Mouse (Mus musculus): ENCODE measurements around the gene Pakap.

The Pakap gene

DNA sequence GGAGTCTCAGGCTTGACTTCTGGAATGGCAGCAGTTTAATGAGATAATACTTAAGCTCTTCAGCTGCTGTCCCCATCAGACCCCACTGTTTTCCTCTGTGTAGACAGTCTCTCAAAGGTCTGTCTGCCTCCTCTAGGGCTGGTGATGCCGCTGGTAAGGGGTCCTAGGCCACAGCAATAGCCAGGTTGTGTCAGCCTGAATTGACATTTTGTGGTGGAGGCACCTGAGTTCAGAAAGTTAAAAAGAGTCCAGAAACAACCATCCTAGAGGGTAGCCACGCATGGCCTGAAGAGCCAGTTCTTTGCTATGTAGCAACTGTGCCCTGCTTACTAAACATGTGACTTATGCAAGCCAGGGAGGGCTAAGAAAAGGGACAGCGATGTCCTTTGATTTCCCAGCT lies 279.7 kb downstream of the Pakap start:
- no peak for DNase-seq

DNA sequence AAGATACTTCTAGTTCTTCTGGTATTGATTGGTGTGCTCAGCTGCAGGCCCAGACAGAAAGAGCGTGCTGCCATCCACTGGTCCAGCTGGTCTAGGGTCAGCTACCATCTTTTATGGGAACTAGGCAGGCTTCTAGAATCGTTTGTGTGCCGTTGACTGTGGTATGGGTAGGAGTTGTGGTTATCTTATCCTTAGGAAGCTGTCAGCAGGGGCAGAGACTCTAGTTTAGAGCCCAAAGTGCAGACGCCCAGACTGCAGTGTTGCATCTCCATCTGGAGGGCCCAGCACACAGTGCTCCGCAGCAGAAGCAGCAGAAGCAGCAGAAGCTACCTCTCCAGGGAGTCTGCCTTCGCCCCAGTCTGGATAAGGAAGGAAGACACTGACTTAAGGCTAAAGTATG lies 281.5 kb downstream of the Pakap start:
- no peak for DNase-seq

DNA sequence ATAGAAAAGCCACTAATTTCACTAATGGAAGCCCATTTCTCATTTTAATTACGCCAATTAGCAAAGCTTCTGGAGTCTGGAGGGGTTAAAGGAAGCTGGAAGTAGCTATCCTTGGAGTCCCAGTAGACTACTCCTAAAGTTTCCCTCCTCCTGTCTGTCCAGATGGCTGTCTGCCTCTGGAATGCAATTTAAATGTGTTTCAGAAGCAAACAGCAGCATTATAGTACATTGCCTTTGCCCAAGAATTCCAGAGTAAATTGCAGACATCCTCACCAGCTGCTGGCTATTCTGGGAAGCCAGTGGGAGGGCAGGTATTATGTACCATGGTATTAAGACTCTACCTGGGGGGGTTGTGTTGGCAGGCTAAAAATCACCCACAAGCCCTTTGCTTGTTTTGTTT lies 283.8 kb downstream of the Pakap start:
- DNase-seq = no peak

DNA sequence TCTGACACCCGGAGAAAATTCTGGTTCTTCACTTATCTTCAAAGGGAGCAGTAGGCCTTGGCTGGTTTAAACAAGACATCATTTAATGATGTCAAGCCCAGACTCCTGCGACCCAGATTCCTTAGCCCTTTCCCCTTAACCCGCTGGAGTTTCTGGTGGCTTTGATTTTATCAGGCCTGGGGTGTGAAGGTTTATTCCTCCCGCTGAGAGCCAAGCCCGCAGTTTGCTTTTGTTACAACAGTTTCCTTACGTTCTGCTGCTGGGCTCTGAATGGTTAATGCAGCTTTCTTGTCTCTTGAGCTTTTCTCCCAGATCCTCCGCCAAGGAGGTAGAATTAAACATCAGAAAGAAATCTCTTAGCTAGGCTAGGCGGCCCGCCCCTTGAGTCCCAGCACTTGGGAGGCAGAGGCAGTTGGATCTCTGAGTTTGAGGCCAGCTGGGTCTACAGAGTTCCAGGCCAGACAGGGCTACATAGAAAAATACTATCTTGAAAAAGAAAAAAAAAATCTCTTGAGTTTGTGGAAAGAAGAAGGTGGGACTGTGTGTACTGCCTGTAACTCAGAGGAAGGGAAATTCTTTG lies 284.6 kb downstream of the Pakap start:
- no peak for DNase-seq

DNA sequence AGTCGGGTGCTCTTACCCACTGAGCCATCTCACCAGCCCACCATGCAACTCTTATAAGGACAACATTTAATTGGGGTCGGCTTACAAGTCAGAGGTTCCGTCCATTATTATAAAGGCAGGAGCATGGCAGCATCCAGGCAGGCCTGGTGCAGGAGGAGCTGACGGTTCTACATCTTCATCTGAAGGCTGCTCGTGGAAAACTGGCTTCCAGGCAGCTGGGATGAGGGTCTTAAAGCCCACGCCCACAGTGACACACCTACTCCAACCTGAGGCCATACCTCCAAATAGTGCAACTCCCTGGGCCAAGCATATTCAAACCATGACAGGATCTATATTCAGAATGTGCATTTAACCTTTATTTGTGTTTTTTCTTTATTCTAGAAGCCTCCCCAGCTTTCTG lies 286.2 kb downstream of the Pakap start:
- DNase-seq = no peak

DNA sequence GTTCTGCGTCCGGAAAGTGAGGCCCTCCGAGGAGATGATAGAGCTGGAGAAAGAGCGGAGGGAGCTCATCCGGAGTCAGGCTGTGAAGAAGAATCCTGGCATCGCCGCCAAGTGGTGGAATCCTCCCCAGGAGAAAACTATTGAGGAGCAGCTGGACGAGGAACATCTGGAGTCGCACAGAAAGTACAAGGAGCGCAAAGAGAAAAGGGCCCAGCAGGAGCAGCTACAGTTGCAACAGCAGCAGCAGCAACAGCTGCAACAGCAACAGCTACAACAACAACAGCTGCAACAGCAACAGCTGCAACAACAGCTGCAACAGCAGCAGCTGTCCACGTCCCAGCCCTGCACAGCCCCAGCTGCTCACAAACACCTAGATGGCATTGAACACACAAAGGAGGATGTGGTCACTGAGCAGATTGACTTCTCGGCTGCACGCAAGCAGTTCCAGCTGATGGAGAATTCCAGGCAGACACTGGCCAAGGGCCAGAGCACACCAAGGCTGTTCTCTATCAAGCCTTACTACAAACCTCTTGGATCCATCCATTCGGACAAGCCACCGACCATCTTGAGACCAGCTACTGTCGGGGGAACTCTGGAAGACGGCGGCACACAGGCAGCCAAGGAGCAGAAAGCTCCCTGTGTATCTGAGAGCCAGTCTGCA lies 287.4 kb downstream of the Pakap start:
- no peak for DNase-seq

DNA sequence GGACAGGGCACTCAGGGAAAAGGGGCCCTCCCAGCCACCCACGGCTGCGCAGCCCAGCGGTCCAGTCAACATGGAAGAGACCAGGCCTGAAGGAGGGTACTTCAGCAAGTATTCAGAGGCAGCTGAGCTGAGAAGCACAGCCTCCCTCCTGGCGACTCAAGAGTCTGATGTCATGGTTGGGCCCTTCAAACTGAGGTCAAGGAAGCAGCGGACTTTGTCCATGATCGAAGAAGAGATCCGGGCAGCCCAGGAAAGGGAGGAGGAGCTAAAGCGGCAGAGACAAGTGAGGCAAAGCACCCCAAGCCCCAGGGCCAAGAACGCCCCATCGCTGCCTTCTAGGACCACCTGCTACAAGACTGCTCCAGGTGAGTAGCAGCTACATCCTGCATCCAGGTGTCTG lies 288.7 kb downstream of the Pakap start:
- DNase-seq = no peak

DNA sequence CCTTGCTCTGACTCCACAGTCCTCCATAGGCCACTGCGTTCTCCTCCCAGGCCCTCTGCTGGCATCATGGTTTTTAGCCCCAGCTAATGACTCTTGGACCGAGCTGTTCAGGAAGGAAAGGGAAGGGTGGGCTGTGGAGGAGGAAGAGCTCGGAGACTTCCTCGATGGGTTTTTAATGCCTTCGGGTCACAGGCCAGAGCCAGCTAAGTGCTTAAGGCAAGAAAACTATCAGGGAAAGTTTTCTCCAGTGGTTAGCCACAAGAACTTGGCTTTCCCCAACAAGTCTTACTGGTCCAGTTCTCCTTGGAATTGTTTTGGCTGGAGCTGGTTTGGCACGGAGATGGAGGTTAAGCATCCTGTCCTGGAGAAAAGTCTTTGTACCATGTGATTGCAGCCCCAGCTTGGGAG lies 292.2 kb downstream of the Pakap start:
- DNase-seq = no peak

DNA sequence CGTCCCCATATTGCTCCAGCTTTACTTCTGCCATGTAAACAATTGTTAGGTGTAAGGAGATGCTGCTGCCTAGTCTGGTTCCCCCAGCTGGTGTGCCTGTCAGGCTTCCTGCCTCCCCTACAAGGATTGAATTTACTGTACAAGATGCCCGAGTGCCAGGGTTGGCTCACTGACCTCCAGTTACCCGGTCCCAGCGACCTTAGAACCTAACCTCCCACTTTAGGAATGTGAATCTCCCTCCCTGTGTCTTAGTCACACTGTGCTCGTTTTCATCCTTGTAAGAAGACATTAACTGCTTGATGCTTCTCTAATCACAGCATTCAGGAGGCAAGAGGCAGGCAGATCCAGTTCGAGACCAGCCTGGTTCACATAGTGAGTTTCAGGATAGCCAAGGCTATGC lies 293.2 kb downstream of the Pakap start:
- no peak for DNase-seq

DNA sequence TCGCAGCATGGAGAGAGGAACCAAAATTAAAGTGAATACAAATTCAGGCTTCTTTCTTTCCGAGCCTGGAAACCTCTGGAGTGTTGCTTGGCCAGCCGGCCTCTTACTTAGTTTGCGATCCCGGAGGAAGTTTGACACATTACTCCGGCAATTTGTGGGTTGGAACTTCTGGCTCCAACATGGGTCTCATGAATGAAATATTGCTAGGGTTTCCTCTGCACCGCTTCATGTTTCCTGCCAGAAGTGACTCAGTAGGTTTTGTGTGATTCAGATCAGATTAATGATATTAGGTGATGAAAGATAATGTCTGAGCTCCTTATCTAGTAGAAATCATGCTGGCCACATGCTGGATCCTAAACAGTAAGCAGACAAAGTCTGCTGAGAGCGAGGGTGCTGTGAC lies 293.9 kb downstream of the Pakap start:
- no peak for DNase-seq

DNA sequence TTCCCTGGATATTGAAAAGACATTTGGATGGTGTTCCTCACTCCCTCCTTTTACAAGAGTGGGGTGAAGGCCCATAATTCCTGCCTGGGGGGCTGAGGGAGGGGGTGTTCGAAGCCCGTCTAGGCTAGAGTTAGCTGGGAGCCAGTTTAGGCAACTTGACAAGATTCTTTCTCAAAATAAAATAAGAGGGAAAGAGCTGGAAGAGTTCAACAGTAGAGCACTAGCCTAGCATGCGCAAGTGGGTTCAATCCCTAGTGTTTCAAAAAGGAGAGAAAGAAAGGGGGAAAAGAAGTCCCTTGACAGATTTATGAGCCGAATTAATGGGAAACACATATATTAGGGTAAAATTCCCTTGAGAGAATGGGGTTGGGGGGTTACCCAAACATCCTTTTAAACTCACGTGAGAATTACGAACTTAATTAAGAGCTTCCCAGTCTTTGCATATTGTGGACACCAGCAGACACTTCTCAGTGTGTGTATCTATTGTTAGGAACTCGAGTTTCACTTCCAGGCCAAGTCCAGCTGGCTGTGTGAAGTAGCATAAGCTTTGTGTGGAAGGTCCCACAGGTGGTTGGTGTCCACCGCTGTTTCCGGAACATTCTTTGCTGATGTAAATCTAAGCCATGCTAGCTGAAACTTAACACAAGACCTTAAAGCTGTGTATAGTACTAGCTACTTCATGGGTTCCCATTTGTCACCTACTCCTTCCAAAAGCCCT lies 294.4 kb downstream of the Pakap start:
- no peak for DNase-seq

DNA sequence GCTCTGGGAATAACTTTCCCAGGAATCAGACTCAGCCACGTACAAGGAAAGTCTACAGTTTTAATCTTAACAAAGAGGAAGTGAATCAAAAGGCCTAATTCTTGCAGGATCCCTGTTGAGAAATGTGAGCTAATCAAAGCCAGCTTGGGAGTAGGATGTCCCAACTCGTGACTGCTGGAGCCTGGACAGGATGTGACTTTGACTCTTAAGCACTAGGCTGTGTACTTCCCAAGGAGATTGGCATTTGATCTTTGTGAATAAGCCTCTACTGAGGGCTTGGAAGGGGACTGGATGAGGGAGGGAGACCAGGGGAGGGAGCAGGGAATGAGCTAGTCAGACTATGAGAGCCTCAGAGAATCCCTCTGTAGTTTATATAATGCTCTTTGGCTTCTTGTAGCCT lies 298.1 kb downstream of the Pakap start:
- DNase-seq = no peak

DNA sequence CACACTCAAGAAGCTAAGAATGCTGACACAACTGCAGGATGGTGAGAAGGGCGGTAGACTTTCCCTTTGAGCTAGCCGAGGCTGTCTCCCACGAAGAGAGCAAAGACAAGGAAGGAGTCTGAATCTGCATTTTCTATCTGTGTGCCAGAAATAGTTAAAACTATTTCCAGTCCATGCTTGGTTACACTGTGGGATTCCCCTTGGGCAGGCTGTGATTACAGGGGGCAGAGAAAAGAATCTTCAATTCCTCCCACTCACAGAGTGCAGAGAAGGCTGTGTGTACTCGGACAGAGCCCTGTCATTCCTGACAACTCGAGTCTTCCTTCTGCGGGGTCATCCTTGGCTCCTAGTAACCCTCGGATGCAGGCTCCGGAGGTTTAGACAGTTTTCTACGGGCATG lies 299.0 kb downstream of the Pakap start:
- no peak for DNase-seq

DNA sequence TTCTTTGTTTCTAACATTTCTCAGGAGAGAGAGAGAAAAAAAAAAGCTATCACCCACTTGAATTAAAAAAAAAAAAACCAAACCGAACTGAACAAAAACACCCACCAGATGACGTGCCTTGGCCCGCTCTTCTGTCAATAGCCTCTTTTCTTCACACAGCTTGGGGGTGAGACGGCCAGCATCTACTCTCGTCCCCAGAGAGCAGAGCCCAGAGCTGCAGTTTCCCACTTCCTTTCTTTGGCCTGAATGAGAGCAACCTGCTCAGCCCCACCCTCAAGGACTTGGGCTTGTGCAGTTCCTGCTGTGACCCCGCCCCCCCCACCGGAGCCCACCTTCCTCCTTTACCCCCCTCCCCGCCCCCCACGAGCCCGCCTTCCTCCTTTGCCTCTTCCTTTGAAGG lies 299.5 kb downstream of the Pakap start:
- DNase-seq = no peak

DNA sequence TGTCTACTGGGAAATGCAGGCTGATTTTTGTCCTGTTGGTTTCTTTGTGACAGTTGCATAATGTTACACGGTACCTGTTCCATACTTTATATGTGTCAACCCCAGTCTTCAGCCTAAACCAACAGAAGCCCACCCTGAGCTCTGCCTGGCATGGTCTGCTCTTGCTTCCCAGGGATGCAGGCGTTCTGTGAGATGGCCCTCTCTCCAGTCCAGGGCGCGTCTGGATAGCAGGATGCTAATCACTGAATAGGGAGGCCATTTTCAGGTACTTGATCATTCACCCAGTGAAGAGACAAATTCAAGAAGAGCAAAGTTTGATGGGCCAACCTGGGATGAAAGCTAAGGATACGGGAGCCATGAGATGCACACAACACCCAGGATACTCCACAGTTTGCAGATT lies 311.2 kb downstream of the Pakap start:
- DNase-seq = no peak

DNA sequence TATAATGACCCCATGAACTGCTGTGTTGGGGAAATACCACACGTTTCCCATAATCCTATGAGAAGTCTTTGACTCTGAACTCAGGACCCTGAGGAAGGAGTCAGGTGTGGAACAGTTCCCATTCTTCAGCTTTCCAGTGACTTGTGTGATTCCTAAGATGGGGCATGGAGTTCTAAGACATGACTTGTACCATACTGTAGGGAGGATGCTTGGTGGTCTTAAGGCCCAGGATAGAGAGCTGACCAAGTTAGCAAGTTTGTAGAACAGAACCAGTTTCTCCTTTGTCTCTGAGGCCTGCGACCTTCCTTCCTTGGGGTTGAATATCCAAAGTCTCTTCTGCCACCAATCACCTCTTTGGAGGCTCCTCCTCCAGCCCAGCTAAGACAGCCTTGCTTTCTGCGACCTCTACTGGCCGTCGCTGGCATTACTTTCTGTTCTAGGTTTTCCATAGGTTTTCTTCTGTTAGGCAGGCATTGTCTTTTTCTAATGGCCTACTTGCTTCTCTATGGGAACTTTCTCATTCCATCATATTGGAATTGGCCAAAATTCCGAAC lies 311.9 kb downstream of the Pakap start:
- peak; percentile 77 for DNase-seq

DNA sequence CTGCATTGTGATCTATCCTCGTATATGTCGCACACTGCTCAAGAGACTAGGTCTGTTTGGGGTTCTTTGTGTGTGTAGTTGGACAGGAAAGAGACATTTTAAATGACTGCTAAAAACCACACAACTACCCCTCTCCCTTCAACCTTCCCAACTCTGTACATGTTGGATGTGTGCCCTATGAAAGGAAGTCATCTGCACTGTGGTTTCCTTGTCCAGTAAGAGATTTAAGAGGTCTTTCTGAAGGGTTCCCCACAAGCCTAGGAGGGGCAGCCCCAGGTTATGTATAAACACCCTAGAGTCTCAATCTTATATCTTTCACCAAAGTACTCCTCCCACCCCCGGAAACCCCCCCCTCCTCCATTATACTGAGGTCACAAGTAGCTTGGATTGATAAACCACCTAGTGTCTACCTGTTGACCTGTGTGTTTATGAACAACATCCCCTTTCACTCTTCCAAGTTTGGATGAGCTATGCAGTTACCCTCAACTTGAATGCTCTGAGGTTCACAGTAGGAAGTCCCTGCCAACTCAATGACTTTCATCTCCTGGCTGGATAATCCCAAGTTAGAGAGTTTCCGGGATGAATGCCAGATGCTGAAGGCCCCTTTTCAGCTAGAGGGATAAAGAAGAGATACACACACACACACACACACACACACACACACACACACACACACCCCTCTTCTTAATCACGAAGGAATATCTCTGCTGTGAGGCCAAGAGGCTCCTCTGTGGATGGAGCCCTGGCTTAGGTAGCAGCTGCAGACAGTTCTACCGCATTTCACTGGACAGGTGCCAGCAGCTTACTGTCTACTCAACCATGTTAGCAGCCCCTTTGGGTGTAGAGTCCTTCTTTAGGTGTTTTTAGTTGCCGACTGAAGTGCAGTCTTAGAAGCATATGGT lies 315.8 kb downstream of the Pakap start:
- peak; percentile 16 for DNase-seq

DNA sequence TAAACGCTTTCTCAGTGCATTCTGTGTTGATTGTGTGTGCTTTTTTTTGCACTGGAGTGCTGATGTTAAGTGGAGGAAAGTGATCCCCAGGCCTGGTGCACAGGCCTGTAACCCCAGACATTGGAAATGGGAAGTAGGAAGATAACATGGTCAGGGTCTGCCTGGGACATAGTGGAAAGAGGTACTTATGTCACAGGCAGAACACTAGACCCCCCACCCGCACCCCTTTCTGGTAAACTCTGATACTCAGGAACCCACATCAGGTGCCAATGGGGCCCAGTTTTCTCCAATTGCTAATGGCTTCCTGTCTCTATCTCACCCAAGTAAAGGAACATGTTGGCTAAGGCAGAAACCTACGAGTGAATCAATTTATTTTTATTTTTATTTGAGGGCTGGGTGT lies 316.5 kb downstream of the Pakap start:
- DNase-seq = no peak

DNA sequence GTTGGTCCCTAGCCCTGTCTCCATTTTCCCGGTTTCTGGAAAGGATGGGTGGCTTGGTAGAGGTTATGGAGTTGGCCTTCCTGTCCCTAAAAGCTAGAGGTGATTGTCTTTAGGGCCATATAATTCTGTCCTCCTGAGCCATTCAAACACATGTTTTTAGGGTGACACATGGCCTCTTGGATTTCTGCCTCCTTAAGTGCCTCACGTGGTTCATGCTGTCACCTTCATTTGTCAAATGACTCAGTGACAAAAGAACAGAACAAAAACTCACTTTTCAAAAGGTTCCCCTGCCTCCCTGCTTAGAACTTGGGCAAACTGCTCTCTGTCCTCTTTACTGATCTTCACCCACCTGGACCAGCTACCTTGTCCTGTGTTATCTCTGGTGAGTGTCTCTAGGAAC lies 317.2 kb downstream of the Pakap start:
- DNase-seq = no peak

DNA sequence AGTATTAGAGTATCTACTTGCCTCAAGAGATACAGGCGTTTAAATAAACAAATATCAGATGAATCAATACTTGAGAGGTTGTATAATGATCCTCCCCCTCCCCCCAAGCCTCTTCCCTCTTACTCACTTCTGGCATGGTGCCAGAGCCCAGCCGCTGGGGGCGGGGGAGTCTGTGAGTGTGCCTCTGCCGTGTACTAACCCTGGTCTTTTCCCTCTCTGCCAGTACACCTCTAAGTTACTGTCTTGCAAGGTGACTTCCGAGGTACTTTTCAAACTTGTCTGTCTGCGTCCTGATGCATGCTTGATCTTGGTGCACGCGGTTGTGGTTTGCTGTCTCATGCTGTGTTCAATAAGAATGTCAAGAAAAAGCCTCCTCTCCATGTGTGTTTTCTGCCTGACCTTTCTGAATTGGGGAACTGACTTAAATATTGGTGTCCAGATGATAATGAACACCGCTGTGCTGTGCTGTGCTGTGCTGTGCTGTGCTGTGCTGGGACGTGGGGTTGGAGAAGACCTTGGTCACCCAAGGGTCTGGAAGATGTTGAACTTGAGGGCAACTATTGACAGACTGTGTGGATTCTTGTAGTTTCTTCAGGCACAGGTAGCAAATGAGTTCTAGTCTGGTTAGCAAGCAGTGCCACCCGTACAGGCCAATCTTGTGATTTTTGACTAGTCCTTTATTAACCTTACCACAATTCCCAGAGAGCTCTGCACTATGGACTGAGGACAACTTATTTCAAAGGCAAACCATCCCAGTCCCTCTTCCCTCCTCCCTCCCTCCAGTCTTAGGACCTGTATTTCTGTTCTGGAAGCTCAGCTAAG lies 318.3 kb downstream of the Pakap start:
- no peak for DNase-seq

DNA sequence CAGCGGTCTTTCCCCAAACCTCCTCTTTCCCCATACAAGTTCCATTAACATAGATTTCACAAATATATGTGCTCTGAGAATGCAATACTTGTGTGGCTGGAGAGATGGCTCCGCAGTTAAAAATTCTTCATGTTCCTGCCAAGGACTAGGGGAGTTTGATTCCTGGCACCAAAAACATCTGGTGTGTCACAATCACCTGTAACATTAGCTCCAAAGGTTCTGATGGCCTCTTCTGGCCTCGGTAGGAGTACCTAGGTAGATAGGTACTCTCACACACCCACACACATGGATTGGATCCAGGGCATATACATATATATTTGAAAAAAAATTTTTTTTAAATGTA lies 318.9 kb downstream of the Pakap start:
- DNase-seq = no peak

DNA sequence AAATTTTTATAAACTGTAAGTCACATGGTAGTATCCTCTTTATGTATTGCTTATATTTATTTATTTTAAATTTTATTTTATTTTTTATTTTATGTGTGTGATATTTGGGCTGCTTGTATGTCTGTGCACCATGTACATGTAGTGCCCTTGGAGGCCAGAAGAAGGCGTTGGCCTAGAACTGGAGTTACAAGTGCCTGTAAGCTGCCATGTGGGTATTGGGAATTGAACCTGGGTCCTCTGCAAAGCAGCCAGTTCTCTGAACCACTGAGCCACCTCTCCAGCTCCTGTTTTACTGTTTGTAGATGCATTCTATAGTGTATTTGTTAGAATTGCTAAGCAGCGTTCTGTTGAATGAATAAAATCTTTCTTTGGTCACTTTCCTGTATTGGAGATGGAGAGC lies 320.3 kb downstream of the Pakap start:
- DNase-seq = no peak

All from right cerebral cortex, postnatal 4 days (tissue).